Mouse (Mus musculus) hindbrain, embryonic 12.5 days (tissue): Measurements from ENCODE around the gene Dock8. TPM values are rescaled to one million over a fixed set of nuclear protein-coding genes. Genes with fewer than 3 reads are reported as not detected.
A peak's percentile ranks its signal among the peaks of the same experiment; 100 is the strongest.

ENCODE experiments used
- ATAC-seq: fragments of 200-750 bp; cut with Nextera tagmentation; 2 replicates; pipeline ENCODE4 v1.8.0; 2017; ENCODE audit warnings: moderate TSS enrichment; ENCODE audit not compliant: low FRiP score
- H3K27ac ChIP-seq: fragments of 300-500 bp; sonication (generic); 2 replicates; pipeline ENCODE4 v1.5.1; 2016; ENCODE audit warnings: mild to moderate bottlenecking
- H3K27me3 ChIP-seq: fragments of 300-500 bp; sonication (generic); 2 replicates; pipeline ENCODE4 v1.6.1; 2016; ENCODE audit warnings: mild to moderate bottlenecking
- H3K36me3 ChIP-seq: fragments of 300-500 bp; sonication (generic); 2 replicates; pipeline ENCODE4 v1.6.1; 2016; ENCODE audit warnings: mild to moderate bottlenecking
- H3K4me1 ChIP-seq: fragments of 300-500 bp; sonication (generic); 2 replicates; pipeline ENCODE4 v1.6.1; 2016
- H3K4me2 ChIP-seq: fragments of 300-500 bp; sonication (generic); replicated peaks from 2 replicates; pipeline ENCODE4 v1.6.1; 2016; ENCODE audit warnings: mild to moderate bottlenecking
- H3K4me3 ChIP-seq: fragments of 300-500 bp; sonication (generic); 2 replicates; pipeline ENCODE4 v1.5.1; 2016; ENCODE audit warnings: mild to moderate bottlenecking
- H3K9ac ChIP-seq: fragments of 300-500 bp; sonication (generic); 2 replicates; pipeline ENCODE4 v1.6.1; 2016; ENCODE audit warnings: mild to moderate bottlenecking, moderate library complexity
- H3K9me3 ChIP-seq: fragments of 300-500 bp; sonication (generic); replicated peaks from 2 replicates; pipeline ENCODE4 v1.6.1; 2016; ENCODE audit warnings: mild to moderate bottlenecking
- WGBS: fragments of 180-500 bp; shearing (Covaris S2); methylation state at CpG from one replicate; pipeline ENCODE4 v1.1.7; 2016; 5-methylcytosine and 5-hydroxymethylcytosine counted together
- polyA plus RNA-seq: library from polyadenylated mRNA; unstranded; fragments of >200 nt; fragmentation: Nextera tagmentation; extraction: Ambion mirVana; gene quantifications from 2 replicates; pipeline ENCODE4 v1.2.1, GENCODE M21; 2016

Gene Dock8
- polyA plus RNA-seq, 1 experiment from 2014 or later, result 0.80 TPM

DNA sequence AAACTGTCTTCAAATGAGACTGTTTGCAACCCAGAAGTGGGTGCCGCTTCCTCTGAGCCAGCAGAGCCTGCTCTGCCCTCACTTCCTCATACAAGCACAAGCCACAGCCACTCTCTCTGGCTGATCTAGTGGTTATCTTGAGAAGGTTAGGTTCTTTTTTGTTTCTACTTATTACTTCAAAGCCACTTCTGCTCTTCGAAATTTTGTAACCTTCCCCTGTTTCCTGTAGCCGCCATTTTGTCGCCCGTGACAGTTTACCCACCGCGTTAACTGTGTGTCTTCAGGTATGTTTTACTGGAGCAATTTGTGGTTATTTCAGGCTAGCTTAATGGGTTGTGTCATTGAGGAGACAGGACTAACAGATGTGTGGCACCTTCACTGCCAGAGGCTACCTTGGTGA, 53.0 kb downstream of the Dock8 start:
- no peak overlapping the region for H3K4me2 ChIP-seq
- no peaks in the 10 kb centered on the region for H3K36me3 ChIP-seq
- H3K9ac ChIP-seq, result no peak overlapping the region
- no peaks in the 10 kb centered on the region for H3K4me1 ChIP-seq
- no peak overlapping the region for H3K27ac ChIP-seq
- no peaks in the 10 kb centered on the region for H3K9me3 ChIP-seq
- no peak overlapping the region for H3K4me3 ChIP-seq
- WGBS, result 90% methylated on average over 7 of the region's 7 CpGs
- no peak for ATAC-seq
- H3K27me3 ChIP-seq, result no peaks in the 10 kb centered on the region

DNA sequence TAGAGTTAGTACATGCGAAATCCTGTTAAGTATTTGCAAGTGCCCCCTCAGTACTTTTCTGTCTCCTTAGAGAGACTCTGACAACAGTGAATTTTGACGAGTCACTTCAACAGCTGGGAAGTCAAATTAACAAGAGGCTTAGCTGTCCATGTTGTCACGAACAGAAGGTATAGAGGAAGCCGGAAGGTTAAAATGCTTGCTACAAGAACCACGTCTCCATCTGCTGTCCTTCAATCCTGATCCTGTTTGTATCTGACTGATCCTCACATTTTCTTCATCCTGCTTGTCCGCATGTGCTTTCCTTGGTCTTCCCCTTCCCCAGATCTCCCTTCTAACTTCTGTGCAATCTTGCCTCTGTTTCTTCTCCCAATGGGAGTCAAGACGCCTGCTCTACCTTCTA, 53.8 kb downstream of the Dock8 start:
- Histone ChIP-seq H3K36me3 (no peaks in the 10 kb centered on the region), H3K27ac (no peak overlapping the region), H3K9me3 (no peaks in the 10 kb centered on the region), H3K4me3 (no peak overlapping the region), H3K4me1 (no peaks in the 10 kb centered on the region), H3K27me3 (no peaks in the 10 kb centered on the region), H3K4me2 (no peak overlapping the region), H3K9ac (no peak overlapping the region)
- ATAC-seq, result no peak
- WGBS, result 84% methylated on average over 7 of the region's 7 CpGs

DNA sequence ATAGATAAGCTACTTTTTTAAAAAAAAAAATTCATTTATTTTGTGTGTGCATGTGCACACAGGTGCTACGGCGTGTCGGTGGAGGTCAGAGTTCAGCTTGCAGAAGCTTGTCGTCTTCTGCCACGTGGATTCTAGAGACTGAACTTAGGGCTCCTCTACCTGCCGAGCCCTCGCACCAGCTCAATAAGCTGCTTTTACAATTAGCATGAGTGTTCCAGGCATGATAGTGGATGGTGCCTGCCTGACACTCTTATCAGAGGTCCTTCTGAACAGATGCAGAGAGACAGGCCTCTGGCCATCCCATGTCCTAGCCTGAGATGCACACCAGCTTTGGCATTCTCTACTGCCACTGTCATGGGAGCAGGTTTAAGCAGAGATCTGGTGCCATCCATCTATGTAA, 55.7 kb downstream of the Dock8 start:
- no peak overlapping the region for H3K4me2 ChIP-seq
- no peaks in the 10 kb centered on the region for H3K9me3 ChIP-seq
- no peaks in the 10 kb centered on the region for H3K4me1 ChIP-seq
- no peak overlapping the region for H3K27ac ChIP-seq
- no peak for ATAC-seq
- H3K27me3 ChIP-seq, result no peaks in the 10 kb centered on the region
- H3K36me3 ChIP-seq, result no peaks in the 10 kb centered on the region
- 92% methylated on average over 7 of the region's 7 CpGs for WGBS
- no peak overlapping the region for H3K4me3 ChIP-seq
- no peak overlapping the region for H3K9ac ChIP-seq

DNA sequence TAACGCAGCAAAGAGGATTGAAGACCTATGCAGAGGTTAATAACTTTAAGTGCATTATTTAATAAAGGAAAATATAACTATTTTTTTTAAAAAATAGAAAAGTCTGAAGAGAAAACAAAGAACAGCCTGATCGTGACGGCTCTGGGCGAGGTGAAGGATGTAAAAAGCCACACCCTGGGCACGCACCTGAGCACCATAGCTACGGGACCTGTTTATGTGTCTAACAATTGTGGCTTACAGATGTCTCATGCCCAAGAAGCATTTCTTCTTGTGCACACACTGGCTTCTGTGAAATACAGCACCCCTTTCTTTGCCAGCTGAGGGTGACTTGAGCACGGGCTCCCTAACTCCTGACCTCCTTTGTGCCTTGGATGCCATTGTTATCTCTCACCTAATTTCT, 56.2 kb downstream of the Dock8 start:
- no peak overlapping the region for H3K4me2 ChIP-seq
- no peak overlapping the region for H3K27ac ChIP-seq
- no peaks in the 10 kb centered on the region for H3K9me3 ChIP-seq
- ATAC-seq, result no peak
- H3K9ac ChIP-seq, result no peak overlapping the region
- H3K4me3 ChIP-seq, result no peak overlapping the region
- no peaks in the 10 kb centered on the region for H3K4me1 ChIP-seq
- H3K27me3 ChIP-seq, result peaks cover 4% of the 10 kb centered on the region; the same call in 1 of the 2 replicates
- no peaks in the 10 kb centered on the region for H3K36me3 ChIP-seq
- WGBS, result 94% methylated on average over 7 of the region's 7 CpGs

DNA sequence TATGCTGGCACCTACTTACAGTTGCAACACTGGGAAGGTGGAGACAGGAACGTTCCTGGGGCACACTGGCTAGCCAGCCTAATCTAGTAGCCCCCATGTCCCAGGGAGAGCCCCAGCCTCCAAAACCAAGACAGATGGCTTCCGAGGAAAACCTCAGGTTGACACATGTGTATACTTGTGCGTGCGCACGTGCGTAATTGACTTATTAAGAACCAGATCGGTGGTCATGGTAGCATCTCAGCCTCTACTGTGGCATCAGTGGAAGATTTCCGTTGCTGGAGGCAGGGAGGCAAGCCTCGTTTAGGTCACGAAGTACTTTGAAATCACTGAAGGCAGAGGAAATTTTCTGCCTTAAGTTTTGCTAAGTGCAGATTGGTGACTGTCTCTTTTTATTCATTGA, 56.9 kb downstream of the Dock8 start:
- Histone ChIP-seq H3K4me3 (no peak overlapping the region), H3K4me2 (no peak overlapping the region), H3K4me1 (peaks cover 4% of the 10 kb centered on the region; the same call in 1 of the 2 replicates), H3K27me3 (peaks cover 6% of the 10 kb centered on the region; the same call in 1 of the 2 replicates), H3K9me3 (no peaks in the 10 kb centered on the region), H3K27ac (no peak overlapping the region), H3K36me3 (no peaks in the 10 kb centered on the region), H3K9ac (no peak overlapping the region)
- 88% methylated on average over 10 of the region's 10 CpGs for WGBS
- ATAC-seq, result no peak

DNA sequence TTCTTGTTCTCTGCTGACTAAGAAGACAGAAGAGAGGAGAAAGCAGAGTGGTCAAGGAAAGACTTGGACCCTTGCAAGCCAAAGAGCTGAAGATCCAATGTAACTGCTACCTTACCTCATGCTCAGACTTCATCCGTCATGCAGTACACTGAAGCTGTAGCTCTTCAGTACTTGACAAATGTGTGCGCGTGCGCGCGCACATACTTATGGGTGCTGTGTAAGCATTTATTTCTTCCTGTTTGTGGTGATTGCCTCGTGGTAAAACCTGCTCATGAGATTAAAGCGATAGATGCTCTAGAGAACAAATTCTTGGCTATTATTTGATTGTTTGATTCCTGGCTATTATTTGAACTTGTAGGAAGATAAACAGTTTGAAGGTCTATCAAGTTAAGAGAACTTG, 58.5 kb downstream of the Dock8 start:
- Histone ChIP-seq H3K9me3 (no peaks in the 10 kb centered on the region), H3K4me3 (no peak overlapping the region), H3K27ac (no peak overlapping the region), H3K4me2 (no peak overlapping the region), H3K27me3 (peaks cover 6% of the 10 kb centered on the region; the same call in 1 of the 2 replicates), H3K9ac (no peak overlapping the region), H3K4me1 (peaks cover 4% of the 10 kb centered on the region; the same call in 1 of the 2 replicates), H3K36me3 (no peaks in the 10 kb centered on the region)
- no peak for ATAC-seq
- WGBS, result 96% methylated on average over 8 of the region's 8 CpGs

DNA sequence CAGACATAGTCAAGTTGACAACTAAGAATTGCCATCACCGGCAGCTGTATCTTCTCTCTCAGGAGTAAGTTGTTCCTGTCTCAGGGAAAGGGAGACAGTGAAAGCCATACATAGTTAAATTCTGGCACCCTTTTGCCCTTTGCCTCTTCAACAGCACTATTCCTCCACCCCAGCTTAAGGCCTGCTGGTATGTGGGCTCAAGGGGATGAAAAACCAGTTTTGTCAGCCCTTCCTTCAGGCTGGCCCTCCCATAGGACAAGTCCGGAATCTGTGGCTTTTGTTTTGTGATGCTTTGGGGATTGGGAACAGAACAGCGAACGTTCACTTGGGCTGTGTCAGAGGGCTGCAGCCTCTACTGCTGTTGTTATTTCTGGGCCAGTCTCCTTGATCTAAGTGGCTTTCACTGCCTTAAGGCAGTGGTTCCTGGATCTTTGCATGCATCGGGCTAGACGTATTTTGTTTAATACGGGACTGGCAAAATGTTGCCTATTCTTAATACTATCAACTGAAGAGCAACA, 60.6 kb downstream of the Dock8 start:
- H3K27me3 ChIP-seq, result peaks cover 6% of the 10 kb centered on the region; the same call in 1 of the 2 replicates
- H3K9me3 ChIP-seq, result no peaks in the 10 kb centered on the region
- ATAC-seq, result no peak
- H3K4me1 ChIP-seq, result peaks cover 4% of the 10 kb centered on the region; the same call in 1 of the 2 replicates
- no peak overlapping the region; the same call in 1 of the 2 replicates for H3K4me2 ChIP-seq
- no peak overlapping the region for H3K9ac ChIP-seq
- 57% methylated on average over 7 of the region's 7 CpGs for WGBS
- H3K4me3 ChIP-seq, result no peak overlapping the region
- H3K36me3 ChIP-seq, result no peaks in the 10 kb centered on the region
- H3K27ac ChIP-seq, result no peak overlapping the region

DNA sequence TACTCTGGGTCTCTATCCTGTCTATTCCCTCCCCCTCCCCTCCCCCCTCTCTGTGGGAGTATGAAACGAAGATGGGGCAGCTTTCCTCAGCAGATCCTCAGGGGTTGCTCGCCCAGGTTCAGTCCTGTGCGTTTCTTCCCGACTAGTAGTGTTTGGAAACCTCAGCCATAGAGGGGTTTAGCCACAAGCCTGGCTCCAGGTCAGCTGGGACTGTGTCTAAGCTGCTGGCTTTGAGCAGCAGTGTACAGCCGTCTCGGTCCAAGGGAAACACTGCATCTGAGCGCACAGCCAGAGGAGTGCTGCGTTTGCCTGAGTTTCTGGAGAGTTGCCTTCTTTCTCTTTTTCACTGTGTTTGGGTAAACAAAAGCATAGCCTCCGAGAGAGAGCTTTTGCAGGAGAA, 61.0 kb downstream of the Dock8 start:
- Histone ChIP-seq H3K27ac (no peak overlapping the region), H3K9me3 (no peaks in the 10 kb centered on the region)
- ATAC-seq, result no peak

DNA sequence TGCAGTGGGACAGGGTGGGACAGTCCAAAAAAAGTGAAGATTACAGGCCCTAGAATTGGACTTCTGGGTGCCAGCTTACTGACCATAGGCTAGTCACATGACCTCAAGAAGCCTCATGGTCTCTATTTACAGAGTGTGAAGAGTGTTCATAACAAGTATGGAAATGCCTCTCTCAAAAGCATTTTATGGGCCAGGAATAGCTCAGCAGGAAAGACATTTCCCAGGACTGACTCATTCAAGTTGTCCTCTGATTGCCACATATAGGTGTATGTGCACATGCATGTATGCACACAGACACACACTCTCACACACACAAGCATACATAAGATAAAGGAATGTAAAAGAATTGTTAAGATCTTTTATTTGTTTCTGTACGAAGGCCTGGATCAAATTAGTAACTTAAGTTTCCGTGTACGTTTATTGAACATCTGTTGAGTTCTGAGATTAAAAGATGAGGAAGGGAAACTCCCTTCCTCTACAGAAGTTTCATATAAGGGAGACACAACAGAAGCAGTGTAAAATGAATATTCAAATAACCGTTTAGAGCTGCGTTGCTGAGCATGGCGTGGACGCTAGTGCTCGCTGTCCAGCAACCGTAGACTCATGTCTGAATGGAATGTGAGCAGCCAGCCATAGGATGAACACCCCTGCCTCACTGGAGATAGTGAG, 63.0 kb downstream of the Dock8 start:
- 85% methylated on average over 9 of the region's 9 CpGs for WGBS
- Histone ChIP-seq H3K9ac (no peak overlapping the region), H3K4me3 (no peak overlapping the region), H3K36me3 (no peaks in the 10 kb centered on the region), H3K4me2 (no peak overlapping the region), H3K27ac (no peak overlapping the region), H3K4me1 (peaks cover 4% of the 10 kb centered on the region; the same call in 1 of the 2 replicates), H3K27me3 (peaks cover 6% of the 10 kb centered on the region; the same call in 1 of the 2 replicates), H3K9me3 (no peaks in the 10 kb centered on the region)
- no peak for ATAC-seq

More for the DNA sequence above, 61.0 kb downstream of the Dock8 start:
- 38% methylated on average over 9 of the region's 9 CpGs for WGBS
- Histone ChIP-seq H3K4me2 (peak overlapping the region; percentile 21; the same call in 1 of the 2 replicates), H3K9ac (no peak overlapping the region), H3K36me3 (no peaks in the 10 kb centered on the region), H3K27me3 (peaks cover 6% of the 10 kb centered on the region; the same call in 1 of the 2 replicates), H3K4me3 (no peak overlapping the region), H3K4me1 (peaks cover 4% of the 10 kb centered on the region; the same call in 1 of the 2 replicates)

DNA sequence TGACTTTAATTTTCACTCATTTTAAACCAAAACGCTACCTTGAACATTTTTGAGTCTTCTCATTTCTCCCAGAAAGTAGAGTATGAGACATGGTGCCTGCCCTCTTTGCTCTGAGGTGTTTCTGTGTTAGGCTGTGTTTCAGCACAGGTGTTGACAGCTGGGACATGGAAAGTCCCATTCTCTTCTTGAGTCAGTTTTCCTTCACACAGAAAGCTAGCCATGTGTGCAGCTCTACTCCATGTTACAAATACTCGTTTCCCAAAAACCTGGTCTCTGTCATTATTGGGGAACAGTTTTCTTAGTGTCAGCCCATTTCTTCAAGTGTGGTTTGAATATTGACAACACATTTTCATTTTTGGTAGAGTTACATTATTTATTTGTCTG, 63.5 kb downstream of the Dock8 start:
- WGBS, result 73% methylated on average over 2 of the region's 2 CpGs
- no peak for ATAC-seq

DNA sequence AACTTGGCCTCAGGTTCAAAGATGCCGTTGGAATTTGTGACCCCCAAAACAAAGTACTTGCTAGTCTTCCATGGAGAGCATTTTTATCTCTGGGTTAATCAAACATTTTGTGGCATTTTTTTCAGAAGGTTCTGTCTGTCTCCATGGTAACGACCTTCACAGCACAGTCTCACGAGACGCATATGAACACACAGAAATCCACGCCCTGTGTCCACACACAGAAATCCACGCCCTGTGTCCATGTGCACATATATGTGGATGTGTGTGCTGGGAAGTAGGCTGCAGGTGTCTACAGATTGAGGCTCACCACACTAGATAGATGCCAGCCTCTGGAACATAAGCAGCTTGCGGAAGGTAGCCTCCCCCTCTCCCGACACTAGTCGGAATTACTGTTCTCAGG, 66.9 kb downstream of the Dock8 start:
- no peaks in the 10 kb centered on the region for H3K9me3 ChIP-seq
- ATAC-seq, result no peak
- no peaks in the 10 kb centered on the region for H3K4me1 ChIP-seq
- H3K36me3 ChIP-seq, result no peaks in the 10 kb centered on the region
- WGBS, result 78% methylated on average over 9 of the region's 9 CpGs
- H3K4me3 ChIP-seq, result no peak overlapping the region
- no peak overlapping the region for H3K4me2 ChIP-seq
- no peak overlapping the region for H3K27ac ChIP-seq
- no peaks in the 10 kb centered on the region for H3K27me3 ChIP-seq
- no peak overlapping the region for H3K9ac ChIP-seq

More for the DNA sequence above, 63.5 kb downstream of the Dock8 start:
- Histone ChIP-seq H3K9ac (no peak overlapping the region), H3K4me2 (no peak overlapping the region), H3K9me3 (no peaks in the 10 kb centered on the region), H3K4me3 (no peak overlapping the region), H3K27ac (no peak overlapping the region), H3K27me3 (peaks cover 6% of the 10 kb centered on the region; the same call in 1 of the 2 replicates), H3K36me3 (no peaks in the 10 kb centered on the region), H3K4me1 (peaks cover 4% of the 10 kb centered on the region; the same call in 1 of the 2 replicates)

DNA sequence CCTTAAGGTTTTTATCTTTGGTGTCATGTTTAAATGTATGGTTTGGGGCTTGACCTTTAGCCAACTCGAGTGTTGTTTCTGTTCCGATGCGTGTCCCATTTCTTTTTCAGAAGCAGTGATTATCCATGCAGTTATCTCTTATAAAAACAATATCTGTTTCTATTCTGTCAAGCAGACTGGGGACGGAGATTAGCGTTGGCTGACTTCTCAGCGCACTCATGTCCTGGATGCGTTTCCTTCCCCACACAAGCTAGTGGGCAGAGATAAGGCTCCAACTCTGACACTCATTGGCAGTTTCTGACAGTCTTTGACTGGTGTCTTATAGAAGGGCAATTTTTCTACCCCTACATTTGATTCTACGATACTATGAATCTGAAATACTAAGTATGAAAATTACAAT, 69.2 kb downstream of the Dock8 start:
- no peak overlapping the region for H3K4me3 ChIP-seq

DNA sequence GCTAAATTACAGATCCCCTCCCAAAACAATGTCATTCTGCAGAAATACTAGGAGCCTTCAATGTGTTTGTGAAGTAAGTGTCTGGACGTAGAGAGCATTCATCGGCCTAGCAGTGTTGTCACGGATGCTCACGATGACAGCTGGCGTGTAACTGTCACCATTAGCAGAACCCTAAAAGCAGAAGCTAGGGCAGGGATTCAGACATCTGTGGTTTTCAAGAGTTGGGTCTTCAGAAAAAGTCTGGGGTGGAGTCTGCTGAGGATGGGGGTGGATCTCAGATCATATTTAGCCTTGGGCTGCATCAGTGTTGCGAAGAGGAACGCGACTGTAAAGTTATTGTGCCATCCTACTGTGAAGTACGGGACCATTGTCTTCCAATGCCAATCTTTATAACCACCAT, 73.2 kb downstream of the Dock8 start:
- Histone ChIP-seq H3K4me1 (no peaks in the 10 kb centered on the region), H3K9me3 (no peaks in the 10 kb centered on the region), H3K27ac (no peak overlapping the region), H3K36me3 (no peaks in the 10 kb centered on the region), H3K27me3 (0 out of 2 replicates have a peak, but pooled peaks cover 4% of the 10 kb centered on the region), H3K4me2 (no peak overlapping the region), H3K9ac (no peak overlapping the region), H3K4me3 (no peak overlapping the region)
- no peak for ATAC-seq
- WGBS, result 93% methylated on average over 9 of the region's 9 CpGs

More for the DNA sequence above, 69.2 kb downstream of the Dock8 start:
- 87% methylated on average over 8 of the region's 8 CpGs for WGBS
- no peaks in the 10 kb centered on the region for H3K27me3 ChIP-seq
- H3K27ac ChIP-seq, result no peak overlapping the region
- no peaks in the 10 kb centered on the region for H3K4me1 ChIP-seq
- H3K9me3 ChIP-seq, result no peaks in the 10 kb centered on the region
- no peak overlapping the region for H3K9ac ChIP-seq
- no peak overlapping the region for H3K4me2 ChIP-seq
- no peak for ATAC-seq
- no peaks in the 10 kb centered on the region for H3K36me3 ChIP-seq
